Mouse (Mus musculus) brain, adult 10 weeks (tissue): Measurements from ENCODE around the gene Map3k5. TPM values are rescaled to one million over a fixed set of nuclear protein-coding genes. Genes with fewer than 3 reads are reported as not detected.

Experiments
- polyA plus RNA-seq: library from polyadenylated mRNA; stranded (reverse); fragments of 350-450 nt; fragmentation: Illumina TruSeq; extraction: RNeasy Lipid Tissue Mini Kit (QIAGEN cat#74804); gene quantifications from one replicate; pipeline ENCODE4 v1.2.3, GENCODE M21; 2015; ENCODE audit warnings: low read depth, low replicate concordance

The Map3k5 gene
- polyA plus RNA-seq, result 16.5 TPM

GRCm38 (mm10) chr10:19934384-19935294 is at the start of gene Map3k5:
TSS of gene Map3k5 (plus strand) at chr10:19934472.

GRCm38 (mm10) chr10:19907246-19907804 is 26.9 kb upstream of the Map3k5 start, which contains the start of gene Pex7:
TSS of gene Pex7 (minus strand) at chr10:19907689.

GRCm38 (mm10) chr10:20148130-20148772 is 214.0 kb downstream of the Map3k5 start, which contains the start of gene Map7:
TSS of gene Map7 (plus strand) at chr10:20148471.

Other genes with a start within 250 kb of the Map3k5 start
- gene Il20ra, start 221.9 kb upstream of the Map3k5 start, polyA plus RNA-seq, result 0.85 TPM
- 7.2 TPM for gene Slc35d3, start 83.0 kb upstream of the Map3k5 start, polyA plus RNA-seq
- gene Pex7, start 26.8 kb upstream of the Map3k5 start, polyA plus RNA-seq, result 36.8 TPM
- gene Map7, start 214.0 kb downstream of the Map3k5 start, polyA plus RNA-seq, result 88.5 TPM